Mouse (Mus musculus): ENCODE measurements around the gene Gm525.
"Not testable (repeated sequence)": the region's sequence is repeated elsewhere in the genome, so short reads cannot be mapped to it uniquely, and the experiment has no call there.

- not testable (repeated sequence) for TF ChIP-seq MYC (IDR thresholded peaks at IDR 0.05; ENCODE audit: low read depth, low read length); CHD2 (IDR thresholded peaks at IDR 0.05; ENCODE audit: low read length); ZNF384 (IDR thresholded peaks at IDR 0.05; ENCODE audit: low read depth, low read length); CHD1 (IDR thresholded peaks at IDR 0.05; ENCODE audit: low read depth, low read length); POLR2AphosphoS2 (IDR thresholded peaks at IDR 0.05; ENCODE audit: low read length); POLR2A (IDR thresholded peaks at IDR 0.05; ENCODE audit: control insufficient read depth in 1 of 2, insufficient read depth in 1 of 2, low read depth in 1 of 2, low read length in 2 of 2, poor library complexity in 1 of 2); TBP (IDR thresholded peaks at IDR 0.05; ENCODE audit: low read depth, low read length); TAL1 (IDR thresholded peaks at IDR 0.05; ENCODE audit: low read length)
Measured at GRCm38 (mm10) chr11:89082691-89083090, 9.1 kb downstream of the Gm525 start.

Data from MEL (cell line).